Mouse (Mus musculus) forelimb bud, embryonic 11.5 days (tissue): ENCODE results near the gene Gm20388.
"Not testable (repeated sequence)": the region's sequence is repeated elsewhere in the genome, so short reads cannot be mapped to it uniquely, and the experiment has no call there.

Source experiments
- DNase-seq: peaks from one replicate; pipeline ENCODE4 v3.0.0-alpha.2; 2012; ENCODE audit warnings: low read depth, low spot score

Gene Gm20388

GRCm38 (mm10) chr8:123401936-123402335 lies 3491.3 kb downstream of the Gm20388 start:
- no peak for DNase-seq

DNA sequence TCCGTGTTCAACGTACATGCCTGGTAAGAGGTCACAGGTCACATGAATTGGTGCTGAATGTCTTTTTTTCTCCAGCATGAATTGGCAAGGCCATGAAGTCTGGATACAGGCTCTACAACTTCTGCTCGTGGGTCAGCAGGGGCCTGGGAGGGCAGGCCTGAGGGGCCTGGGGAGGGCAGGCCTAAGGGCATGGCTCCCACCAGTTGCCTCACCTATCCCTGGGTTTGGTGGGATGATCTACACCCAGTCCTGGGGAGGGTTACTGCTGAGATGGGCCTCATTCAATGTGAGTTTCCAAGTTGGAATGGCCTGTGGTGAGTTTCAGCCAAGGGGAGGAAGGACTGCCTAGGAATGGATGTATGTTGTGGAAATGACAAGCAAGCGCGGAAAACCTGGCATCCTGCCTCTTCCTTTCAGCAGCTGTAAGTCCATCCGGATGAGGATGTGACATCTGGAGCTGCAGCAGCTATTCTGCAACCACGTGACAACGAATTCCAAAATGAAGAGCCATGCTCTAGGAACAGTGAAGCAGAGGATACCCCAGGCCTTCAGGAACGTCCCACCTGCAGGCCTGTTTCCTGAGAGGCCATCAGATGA lies 3492.2 kb downstream of the Gm20388 start:
- DNase-seq: no peak

DNA sequence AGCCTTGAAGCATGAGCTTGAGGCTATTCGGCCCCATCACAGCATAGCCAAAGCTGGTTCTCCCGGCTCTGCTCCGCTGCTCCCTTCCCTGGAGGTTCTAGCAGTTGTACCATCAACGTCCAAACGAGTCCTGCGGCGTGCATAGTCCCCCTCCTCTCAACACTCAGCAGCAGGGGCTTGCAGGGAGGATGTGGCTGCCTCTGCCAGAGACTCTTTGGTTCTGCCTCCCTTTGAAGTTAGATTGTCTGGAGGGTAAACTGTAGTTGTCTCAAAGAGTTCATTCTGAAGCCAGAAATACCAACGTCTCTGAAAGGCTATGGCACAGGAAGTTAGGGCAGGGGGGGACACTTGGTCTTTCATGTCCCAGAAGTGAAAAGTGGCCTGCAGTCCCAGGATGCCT lies 3493.9 kb downstream of the Gm20388 start:
- DNase-seq: no peak

DNA sequence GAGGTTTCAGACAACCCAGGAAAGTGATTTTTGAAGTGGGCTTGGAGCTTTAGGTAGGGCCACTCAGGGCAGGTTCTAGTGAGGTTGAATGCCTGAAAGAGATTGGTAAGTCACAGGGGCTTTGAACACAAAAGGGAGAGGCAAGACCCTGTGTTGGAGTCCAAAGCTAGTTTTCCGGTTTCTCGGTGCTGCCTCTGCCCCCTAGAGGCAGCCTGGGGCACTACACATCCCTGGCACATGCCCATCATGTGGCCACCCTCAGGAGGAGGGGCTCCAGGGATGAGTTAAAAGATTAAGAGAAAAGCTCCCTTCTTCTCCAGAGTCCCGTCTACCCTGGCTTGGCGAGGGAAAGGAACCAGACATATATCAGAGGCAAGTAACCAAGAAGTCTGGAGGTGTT lies 3496.1 kb downstream of the Gm20388 start, which contains the start of gene Mc1r:
Gene Mc1r (plus strand): TSS at position 322 of the 400 bp plus-strand sequence.
- peak; percentile 65 for DNase-seq

- DNase-seq: no peak
These were observed 3497.0 kb downstream of the Gm20388 start for GRCm38 (mm10) chr8:123407612-123408011.

DNA sequence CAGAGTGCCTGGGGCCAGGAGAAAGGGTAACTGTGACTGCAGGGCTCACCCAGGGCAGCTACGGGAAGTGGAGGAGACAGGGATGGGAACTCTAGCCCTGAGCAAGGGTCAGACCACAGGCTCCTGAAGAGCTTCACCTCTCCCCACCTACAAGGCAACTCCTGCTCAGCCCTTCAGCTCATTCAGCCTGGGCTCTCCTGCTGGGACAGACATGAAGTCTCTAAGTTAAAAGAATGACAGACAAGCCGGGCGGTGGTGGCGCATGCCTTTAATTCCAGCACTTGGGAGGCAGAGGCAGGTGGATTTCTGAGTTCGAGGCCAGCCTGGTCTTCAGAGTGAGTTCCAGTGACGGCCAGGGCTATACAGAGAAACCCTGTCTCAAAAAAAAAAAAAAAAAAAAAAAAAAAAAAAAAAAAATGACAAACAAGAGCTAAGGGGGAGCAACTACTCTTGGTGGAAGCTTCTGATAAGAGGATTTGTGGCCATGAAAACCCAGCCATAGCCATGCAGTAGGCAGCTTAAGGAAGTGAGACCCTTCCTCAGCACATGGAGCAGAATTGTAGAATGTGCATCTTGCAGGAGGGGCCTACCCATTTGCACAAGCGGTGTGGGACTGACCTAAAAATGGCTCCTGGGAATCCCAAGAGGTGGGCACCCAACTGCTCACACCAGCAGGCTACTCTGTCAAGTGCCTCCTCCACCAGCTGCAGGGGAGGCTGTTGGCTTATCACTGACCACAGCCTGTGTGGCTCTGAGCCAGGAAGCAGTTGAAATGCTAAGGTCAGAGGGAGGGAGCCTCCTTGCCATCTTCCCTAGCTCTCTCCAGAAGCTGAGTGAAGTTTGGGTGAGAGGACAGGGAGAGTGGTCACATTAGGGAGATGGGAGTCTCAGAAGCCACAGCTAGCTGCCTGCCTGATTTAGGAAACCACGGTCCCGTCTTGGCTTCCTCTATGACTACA lies 3498.2 kb downstream of the Gm20388 start:
- DNase-seq: no peak

DNA sequence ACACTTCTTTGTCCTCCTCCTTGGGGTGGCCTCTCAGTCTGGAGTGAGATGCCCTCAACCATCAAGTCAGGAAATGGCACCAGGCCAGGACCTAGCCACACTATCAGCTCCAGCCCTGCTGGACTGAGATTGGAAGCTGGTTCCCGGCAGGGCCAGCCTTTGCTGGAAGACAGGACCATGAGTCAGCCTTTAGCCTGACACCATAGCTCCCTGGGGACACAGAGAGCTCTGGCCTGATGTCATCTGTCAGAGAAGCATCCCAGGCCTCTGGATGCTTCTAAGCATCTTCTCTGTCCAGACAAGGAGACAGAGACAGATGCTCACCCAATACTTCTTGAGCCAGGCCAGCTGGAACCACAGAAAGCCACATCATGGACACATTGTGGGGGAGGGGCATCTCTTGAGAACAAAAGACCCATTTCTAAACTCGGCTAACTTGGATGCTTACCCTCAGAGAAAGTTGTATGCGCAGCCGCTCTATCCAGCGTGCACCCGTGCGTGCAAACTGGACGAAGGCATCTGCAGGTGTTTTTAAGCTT lies 3499.5 kb downstream of the Gm20388 start:
- DNase-seq: no peak

DNA sequence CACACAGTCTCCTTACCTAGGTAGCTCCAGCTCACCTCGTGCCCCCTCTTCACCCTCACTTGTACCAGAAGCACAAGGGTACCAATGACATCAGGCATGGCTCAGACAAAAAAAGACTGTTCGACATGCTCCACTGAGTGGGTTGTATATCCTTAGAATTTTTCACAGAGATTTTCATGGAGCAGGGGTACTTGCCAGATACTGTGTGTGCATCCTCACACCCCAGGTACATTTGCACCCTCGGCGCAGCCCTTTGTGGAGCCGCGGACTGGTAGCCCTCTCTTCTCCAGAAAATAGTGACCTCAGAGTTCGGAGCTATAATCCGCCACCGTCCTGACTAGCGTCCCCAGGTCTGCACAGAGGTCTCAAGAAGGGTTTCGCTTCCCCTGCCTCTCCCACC lies 3500.1 kb downstream of the Gm20388 start:
- DNase-seq: no peak

DNA sequence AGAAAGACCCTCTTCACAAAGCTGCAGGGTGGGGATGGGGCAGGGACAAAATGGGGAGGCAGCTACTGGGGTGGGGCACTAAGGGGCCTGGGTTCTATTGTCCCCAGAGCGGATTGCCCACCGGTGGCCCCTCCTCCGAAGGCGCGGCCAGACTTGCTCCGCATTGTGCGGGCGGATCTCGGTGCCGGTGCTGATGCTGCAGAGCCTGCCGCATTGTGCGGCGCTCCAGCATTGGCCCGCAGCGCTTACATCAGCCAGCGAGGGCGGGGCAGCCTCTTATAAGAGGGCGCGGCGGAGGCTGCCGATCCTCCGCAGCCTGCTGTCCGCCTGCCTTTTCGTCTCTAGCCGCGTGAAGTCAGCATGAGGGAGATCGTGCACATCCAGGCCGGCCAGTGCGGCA lies 3500.6 kb downstream of the Gm20388 start, which contains the start of gene Tubb3:
Gene Tubb3 (plus strand): TSS at position 179 of the 400 bp plus-strand sequence.
- DNase-seq: peak; percentile 62

DNA sequence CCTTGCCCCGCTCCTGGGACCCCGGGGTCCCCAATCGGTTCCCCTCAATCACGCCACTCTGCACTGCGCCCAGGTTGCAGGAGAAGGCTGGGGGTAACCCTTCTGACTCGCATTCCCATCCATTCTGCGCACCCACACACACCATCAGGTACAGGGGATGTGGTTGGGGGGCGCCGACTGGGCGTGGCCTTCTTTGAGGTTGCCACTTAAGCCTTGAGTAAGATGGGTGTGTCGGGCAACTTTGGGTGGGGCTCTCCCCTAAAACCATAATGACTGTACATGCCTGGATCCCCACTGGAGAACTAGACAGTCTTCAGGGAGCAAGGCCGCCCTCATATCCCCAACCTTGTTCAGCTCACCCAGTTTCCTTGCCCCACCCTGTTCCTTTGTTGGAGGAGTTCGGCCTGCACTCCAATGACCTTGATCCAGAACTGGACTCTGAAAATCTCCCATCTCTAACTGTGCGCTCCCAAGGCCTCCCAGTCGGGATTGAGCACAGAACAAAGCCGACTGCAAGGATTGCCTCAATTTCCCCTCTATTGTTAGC lies 3501.2 kb downstream of the Gm20388 start:
- DNase-seq: no peak

- peak; percentile 43 for DNase-seq
These were observed 3502.0 kb downstream of the Gm20388 start for GRCm38 (mm10) chr8:123412560-123413170.

DNA sequence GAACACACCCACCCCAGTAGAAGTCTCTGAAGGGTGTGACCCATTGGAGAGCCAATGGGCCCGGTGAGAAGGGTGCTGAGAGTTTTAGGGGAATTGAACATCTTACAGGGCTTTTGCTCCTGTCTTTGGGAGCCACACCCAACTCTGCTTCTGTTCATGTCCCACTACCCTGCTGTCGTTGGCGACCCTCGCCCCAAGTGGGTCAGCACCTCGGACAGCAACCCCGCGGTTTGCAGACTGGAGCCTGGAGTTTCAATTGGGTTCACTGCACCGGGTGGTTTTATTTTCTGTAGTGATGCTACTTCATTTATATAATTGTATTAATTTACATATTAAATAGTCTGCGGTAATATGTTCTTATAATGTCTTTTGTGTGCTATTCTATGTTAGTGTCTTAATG lies 3503.6 kb downstream of the Gm20388 start:
- peak; percentile 46 for DNase-seq

DNA sequence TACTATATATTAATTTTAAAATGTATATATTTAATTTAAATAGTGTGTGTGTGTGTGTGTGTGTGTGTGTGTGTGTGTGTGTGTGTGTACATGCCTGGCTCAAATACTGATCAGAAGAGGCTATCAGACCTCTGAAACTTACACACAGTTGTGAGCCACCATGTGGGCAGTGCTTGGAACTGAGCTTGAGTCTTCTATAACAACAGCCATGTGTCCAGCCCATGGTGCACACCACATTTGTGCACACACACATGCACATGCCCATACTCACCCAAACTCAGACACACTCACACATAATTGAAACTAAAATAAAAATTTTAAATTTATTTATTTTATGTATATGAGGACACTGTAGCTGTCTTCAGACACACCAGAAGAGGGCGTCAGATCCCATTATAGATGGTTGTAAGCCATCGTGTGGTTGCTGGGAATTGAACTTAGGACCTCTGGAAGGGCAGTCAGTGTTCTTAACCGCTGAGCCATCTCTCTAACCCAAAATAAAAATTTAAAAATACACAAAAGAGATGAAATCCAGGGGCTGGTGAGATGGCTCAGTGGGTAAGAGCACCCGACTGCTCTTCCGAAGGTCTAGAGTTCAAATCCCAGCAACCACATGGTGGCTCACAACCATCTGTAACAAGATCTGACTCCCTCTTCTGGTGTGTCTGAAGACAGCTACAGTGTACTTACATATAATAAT lies 3504.5 kb downstream of the Gm20388 start:
- not testable (repeated sequence) for DNase-seq

DNA sequence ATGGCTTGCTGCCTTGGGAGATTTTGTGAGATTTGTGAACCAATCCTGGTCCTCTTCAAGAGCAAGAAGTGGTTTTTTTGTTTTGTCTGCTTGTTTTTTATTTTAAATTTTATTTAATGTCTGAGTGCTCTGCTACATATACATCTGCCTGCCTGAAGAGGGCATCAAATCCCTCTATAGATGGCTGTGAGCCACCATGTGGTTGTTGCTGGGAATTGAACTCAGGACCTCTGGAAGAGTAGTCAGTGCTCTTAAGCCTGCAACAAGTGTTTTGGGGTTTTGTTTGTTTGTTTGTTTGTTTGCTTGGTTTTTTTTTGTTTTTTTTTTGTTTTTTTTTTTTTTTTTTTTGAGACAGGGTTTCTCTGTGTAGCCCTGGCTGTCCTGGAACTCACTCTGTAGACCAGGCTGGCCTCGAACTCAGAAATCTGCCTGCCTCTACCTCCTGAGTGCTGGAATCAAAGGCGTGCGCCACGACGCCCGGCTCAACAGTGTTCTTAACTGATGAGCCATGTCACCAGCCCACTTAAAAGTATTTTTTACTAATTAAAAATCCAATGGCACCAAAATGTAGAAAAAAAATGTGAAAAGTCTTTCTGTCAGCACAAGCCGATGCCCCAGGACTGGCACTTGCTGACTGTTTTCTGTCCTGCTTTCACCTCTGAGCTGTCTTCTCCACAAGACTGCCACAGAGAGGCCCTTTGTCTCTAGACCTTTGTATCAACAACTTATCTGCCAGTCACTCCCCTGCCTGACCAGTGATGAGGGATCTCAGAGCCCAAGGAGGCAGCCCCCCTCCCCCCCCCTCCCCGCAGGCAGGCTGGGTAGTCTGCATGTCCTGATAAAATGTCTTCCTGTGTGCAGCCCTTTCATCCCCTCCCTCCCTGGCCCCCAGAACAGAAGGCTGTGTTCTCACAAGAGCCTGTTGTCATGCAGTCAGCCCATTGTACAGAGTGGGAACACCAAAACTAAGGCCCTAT lies 3505.6 kb downstream of the Gm20388 start:
- no peak for DNase-seq

GRCm38 (mm10) chr8:123416944-123417555 lies 3506.4 kb downstream of the Gm20388 start:
- no peak for DNase-seq

DNA sequence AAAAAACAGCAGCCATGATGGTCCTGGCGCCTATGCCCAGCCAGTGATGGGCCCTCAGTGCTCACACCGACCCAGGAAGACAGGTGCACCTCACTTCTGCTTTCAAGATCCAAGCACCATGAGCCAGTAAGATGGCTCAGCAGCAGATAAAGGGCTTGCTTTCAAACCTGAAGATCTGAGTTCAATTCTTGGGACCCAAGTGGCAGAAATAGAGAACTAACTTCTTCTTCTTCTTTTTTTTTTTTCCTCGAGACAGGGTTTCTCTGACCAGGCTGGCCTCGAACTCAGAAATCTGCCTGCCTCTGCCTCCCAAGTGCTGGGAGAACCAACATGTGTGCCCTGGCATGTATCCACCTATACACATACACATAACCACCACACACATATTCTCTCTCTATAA lies 3509.1 kb downstream of the Gm20388 start:
- DNase-seq: no peak

DNA sequence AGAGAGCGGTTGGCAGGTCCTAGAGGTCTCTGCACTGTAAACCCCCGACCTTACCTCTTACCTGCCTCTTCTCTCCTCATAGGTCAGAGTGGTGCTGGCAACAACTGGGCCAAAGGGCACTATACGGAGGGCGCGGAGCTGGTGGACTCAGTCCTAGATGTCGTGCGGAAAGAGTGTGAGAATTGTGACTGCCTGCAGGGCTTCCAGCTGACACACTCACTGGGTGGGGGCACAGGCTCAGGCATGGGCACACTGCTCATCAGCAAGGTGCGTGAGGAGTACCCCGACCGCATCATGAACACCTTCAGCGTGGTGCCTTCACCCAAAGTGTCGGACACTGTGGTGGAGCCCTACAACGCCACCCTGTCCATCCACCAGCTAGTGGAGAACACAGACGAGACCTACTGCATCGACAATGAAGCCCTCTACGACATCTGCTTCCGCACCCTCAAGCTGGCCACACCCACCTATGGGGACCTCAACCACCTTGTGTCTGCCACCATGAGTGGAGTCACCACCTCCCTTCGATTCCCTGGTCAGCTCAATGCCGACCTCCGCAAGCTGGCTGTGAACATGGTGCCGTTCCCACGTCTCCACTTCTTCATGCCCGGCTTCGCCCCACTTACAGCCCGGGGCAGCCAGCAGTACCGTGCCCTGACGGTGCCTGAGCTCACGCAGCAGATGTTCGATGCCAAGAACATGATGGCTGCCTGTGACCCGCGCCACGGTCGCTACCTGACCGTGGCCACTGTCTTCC lies 3510.1 kb downstream of the Gm20388 start:
- no peak for DNase-seq

DNA sequence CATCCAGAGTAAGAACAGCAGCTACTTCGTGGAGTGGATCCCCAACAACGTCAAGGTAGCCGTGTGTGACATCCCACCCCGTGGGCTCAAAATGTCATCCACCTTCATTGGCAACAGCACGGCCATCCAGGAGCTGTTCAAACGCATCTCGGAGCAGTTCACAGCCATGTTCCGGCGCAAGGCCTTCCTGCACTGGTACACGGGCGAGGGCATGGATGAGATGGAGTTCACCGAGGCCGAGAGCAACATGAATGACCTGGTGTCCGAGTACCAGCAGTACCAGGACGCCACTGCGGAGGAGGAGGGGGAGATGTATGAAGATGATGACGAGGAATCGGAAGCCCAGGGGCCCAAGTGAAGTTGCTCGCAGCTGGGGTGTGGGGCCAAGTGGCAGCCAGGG lies 3510.7 kb downstream of the Gm20388 start:
- no peak for DNase-seq
